Comparison of ENCODE assay signal across 17 mouse cellular contexts in genomic region chr16:84514821-84515220, GRCm38 (mm10). TPM values are rescaled to one million over a fixed set of nuclear protein-coding genes. Genes with fewer than 3 reads are reported as not detected.
"Had no signal": no experiment of that assay in that cellular context is flagged by ENCODE, and none has a peak within 500 bp of the region (broad histone marks: within the 10 kb centered on the region; RNA-seq: fewer than 3 reads in every experiment).

A730009L09Rik (plus strand) TSS chr16:84515121.

- H3K9me3 ChIP-seq: limb, embryonic 13.5 days had no signal

- H3K4me2 ChIP-seq: limb, embryonic 13.5 days had no signal

- H3K4me1 ChIP-seq: limb, embryonic 13.5 days had no signal

- DNase-seq: kidney, adult 18-20 months; kidney, postnatal 10 days; kidney, postnatal 4 days; left cerebral cortex, postnatal 4 days; lung, adult 18-20 months; spleen, adult 18-20 months; thymus, adult 2 months; thymus, postnatal 25 days had no signal

- H3K9ac ChIP-seq: limb, embryonic 13.5 days; liver, embryonic 14.5 days had no signal

- H3K4me3 ChIP-seq: layer of hippocampus, adult 2 months; limb, embryonic 13.5 days had no signal

- H3K27me3 ChIP-seq: limb, embryonic 13.5 days had no signal

- H3K36me3 ChIP-seq: limb, embryonic 13.5 days had no signal

- H3K27ac ChIP-seq: layer of hippocampus, adult 2 months; limb, embryonic 13.5 days; liver, embryonic 14.5 days had no signal

RNA-seq across cellular contexts. Expression of gene A730009L09Rik, which starts in this region (rescaled TPM):
- total RNA-seq: left cerebral cortex, postnatal 4 days; liver, adult 2 months had no signal
- polyA plus RNA-seq: kidney, embryonic 14.5 days; limb, embryonic 13.5 days; liver, adult 2 months; liver, embryonic 14.5 days; lung, embryonic 16.5 days; neural tube, embryonic 14.5 days; stomach, embryonic 14.5 days; thymus, adult 2 months; urinary bladder, adult 2 months had no signal
